In the genomic region with DNA sequence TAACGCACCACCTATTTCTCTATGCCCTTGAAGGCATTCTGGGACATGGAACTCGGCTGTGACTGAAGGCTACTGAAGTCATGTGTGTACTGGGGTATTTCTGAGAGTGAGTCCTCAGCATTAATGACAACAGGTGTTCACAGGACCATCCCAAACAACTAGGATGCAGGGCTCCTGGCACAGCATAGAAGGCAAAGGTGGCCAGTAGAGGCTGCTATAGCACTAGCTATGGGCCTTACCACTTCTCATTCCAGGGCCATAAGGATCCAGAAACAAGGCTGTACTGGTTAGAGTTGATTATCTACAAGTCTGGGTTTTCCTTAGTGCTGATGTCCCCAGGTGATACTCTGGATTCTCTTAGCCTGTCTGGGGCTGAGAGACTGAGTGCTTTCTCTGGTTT, we compare ENCODE assay signal across 18 mouse cellular contexts. TPM values are rescaled to one million over a fixed set of nuclear protein-coding genes. Genes with fewer than 3 reads are reported as not detected.
DNase-seq lines count a peak whose midpoint lies in the region; ATAC-seq and TF ChIP-seq lines count a peak whose summit lies in the region.
"Had no signal": no experiment of that assay in that cellular context is flagged by ENCODE, and none has a peak within 500 bp of the region (broad histone marks: within the 10 kb centered on the region; RNA-seq: fewer than 3 reads in every experiment).

No protein-coding gene starts in this region.

- no peaks in the 10 kb centered on the region for H3K36me3 ChIP-seq in forebrain, embryonic 11.5 days (ENCODE audit: control insufficient read depth, insufficient read depth, low read length)
- H3K36me3 ChIP-seq in forebrain, embryonic 15.5 days: no peaks in the 10 kb centered on the region
- no peaks in the 10 kb centered on the region for H3K36me3 ChIP-seq in midbrain, embryonic 10.5 days
- H3K36me3 ChIP-seq in midbrain, embryonic 13.5 days: no peaks in the 10 kb centered on the region
- H3K36me3 ChIP-seq in midbrain, postnatal 0 days (ENCODE audit: insufficient read depth, low read length): no peaks in the 10 kb centered on the region
- H3K36me3 ChIP-seq: heart, embryonic 13.5 days; liver, embryonic 13.5 days; lung, embryonic 15.5 days had no signal

- H3K4me2 ChIP-seq in forebrain, embryonic 11.5 days (ENCODE audit: low read depth, low read length, severe bottlenecking): no peak overlapping the region
- H3K4me2 ChIP-seq in forebrain, embryonic 15.5 days (replicated peaks): no peak overlapping the region
- no peak overlapping the region for H3K4me2 ChIP-seq in midbrain, embryonic 13.5 days (replicated peaks)
- no peak overlapping the region for H3K4me2 ChIP-seq in midbrain, postnatal 0 days (ENCODE audit: low read depth, low read length, poor library complexity, severe bottlenecking)
- H3K4me2 ChIP-seq: heart, embryonic 13.5 days; liver, embryonic 13.5 days; lung, embryonic 15.5 days had no signal

- H3K9me3 ChIP-seq in forebrain, embryonic 11.5 days (ENCODE audit: control insufficient read depth, low read length): no peaks in the 10 kb centered on the region; the same call in 1 of the 2 replicates
- H3K9me3 ChIP-seq in forebrain, embryonic 15.5 days: no peaks in the 10 kb centered on the region
- peaks cover 6% of the 10 kb centered on the region; the same call in 1 of the 2 replicates for H3K9me3 ChIP-seq in midbrain, embryonic 10.5 days (replicated peaks)
- H3K9me3 ChIP-seq in midbrain, embryonic 13.5 days: peaks cover 3% of the 10 kb centered on the region; the same call in 1 of the 2 replicates
- no peaks in the 10 kb centered on the region for H3K9me3 ChIP-seq in midbrain, postnatal 0 days (ENCODE audit: low read length)
- H3K9me3 ChIP-seq: lung, embryonic 15.5 days had no signal

- TF ChIP-seq POLR2A in cortical plate, adult 2 months (IDR thresholded peaks at IDR 0.05; ENCODE audit: extremely low read depth, insufficient read depth, low read length): no peak

- H3K4me3 ChIP-seq in forebrain, embryonic 11.5 days (ENCODE audit: low read depth, low read length): no peak overlapping the region
- no peak overlapping the region for H3K4me3 ChIP-seq in forebrain, embryonic 15.5 days
- no peak overlapping the region for H3K4me3 ChIP-seq in midbrain, embryonic 10.5 days
- no peak overlapping the region for H3K4me3 ChIP-seq in midbrain, embryonic 13.5 days (replicated peaks)
- no peak overlapping the region for H3K4me3 ChIP-seq in cortical plate, adult 2 months (ENCODE audit: insufficient read depth, low read length)
- no peak overlapping the region for H3K4me3 ChIP-seq in midbrain, postnatal 0 days (ENCODE audit: low read depth, low read length)
- H3K4me3 ChIP-seq: heart, embryonic 13.5 days; liver, embryonic 13.5 days; lung, embryonic 15.5 days had no signal

- no peak for DNase-seq in forebrain, embryonic 11.5 days (ENCODE audit: low spot score)
- no peak for DNase-seq in midbrain, embryonic 10.5 days (ENCODE audit: low spot score)
- DNase-seq in midbrain, postnatal 0 days (ENCODE audit: low spot score): peak; percentile 43
- no peak for DNase-seq in adrenal gland, postnatal 4 days (ENCODE audit: low spot score in 2 of 2)
- no peak for DNase-seq in frontal cortex, postnatal 36 days (ENCODE audit: low spot score in 2 of 2)

- 0 out of 2 replicates have a peak, but pooled peaks have one; percentile 23 for TF ChIP-seq CTCF in cortical plate, adult 2 months (IDR thresholded peaks at IDR 0.05; ENCODE audit: extremely low read depth, insufficient read depth, low read length)
- TF ChIP-seq CTCF in midbrain, postnatal 0 days (IDR thresholded peaks at IDR 0.05): peak; percentile 51

- peaks cover 16% of the 10 kb centered on the region for H3K4me1 ChIP-seq in forebrain, embryonic 11.5 days (replicated peaks; ENCODE audit: control insufficient read depth, insufficient read depth, low read length)
- H3K4me1 ChIP-seq in forebrain, embryonic 15.5 days: peaks cover 23% of the 10 kb centered on the region
- peaks cover 30% of the 10 kb centered on the region for H3K4me1 ChIP-seq in midbrain, embryonic 10.5 days
- peaks cover 29% of the 10 kb centered on the region for H3K4me1 ChIP-seq in midbrain, embryonic 13.5 days (replicated peaks)
- H3K4me1 ChIP-seq in cortical plate, adult 2 months (ENCODE audit: control insufficient read depth, insufficient read depth, low read length): 0 out of 2 replicates have a peak, but pooled peaks cover 4% of the 10 kb centered on the region
- H3K4me1 ChIP-seq in midbrain, postnatal 0 days (ENCODE audit: insufficient read depth, low read length): peaks cover 12% of the 10 kb centered on the region
- H3K4me1 ChIP-seq: liver, embryonic 13.5 days; lung, embryonic 15.5 days had no signal

- H3K9ac ChIP-seq in forebrain, embryonic 11.5 days (ENCODE audit: low read length): no peak overlapping the region
- H3K9ac ChIP-seq in forebrain, embryonic 15.5 days (replicated peaks): no peak overlapping the region
- H3K9ac ChIP-seq in midbrain, embryonic 13.5 days (replicated peaks): no peak overlapping the region
- H3K9ac ChIP-seq in midbrain, postnatal 0 days (replicated peaks; ENCODE audit: low read length, poor library complexity, severe bottlenecking): no peak overlapping the region
- H3K9ac ChIP-seq: heart, embryonic 13.5 days; liver, embryonic 13.5 days; lung, embryonic 15.5 days had no signal

- no peaks in the 10 kb centered on the region for H3K27me3 ChIP-seq in forebrain, embryonic 11.5 days (ENCODE audit: control insufficient read depth, insufficient read depth, low read length)
- no peaks in the 10 kb centered on the region for H3K27me3 ChIP-seq in forebrain, embryonic 15.5 days
- peaks cover 20% of the 10 kb centered on the region for H3K27me3 ChIP-seq in midbrain, embryonic 10.5 days (ENCODE audit: low read depth, poor library complexity, severe bottlenecking)
- H3K27me3 ChIP-seq in midbrain, embryonic 13.5 days: no peaks in the 10 kb centered on the region; the same call in 1 of the 2 replicates
- no peaks in the 10 kb centered on the region for H3K27me3 ChIP-seq in midbrain, postnatal 0 days (ENCODE audit: insufficient read depth, low read length)
- H3K27me3 ChIP-seq: liver, embryonic 13.5 days; lung, embryonic 15.5 days had no signal

- peak; percentile 20; the same call in 1 of the 2 replicates for ATAC-seq in forebrain, embryonic 11.5 days (replicated peaks; ENCODE audit: low FRiP score)
- no peak for ATAC-seq in forebrain, embryonic 15.5 days (replicated peaks)
- ATAC-seq in midbrain, embryonic 13.5 days: no peak
- no peak for ATAC-seq in midbrain, postnatal 0 days (ENCODE audit: low FRiP score)

- no peak overlapping the region for H3K27ac ChIP-seq in forebrain, embryonic 11.5 days (ENCODE audit: low read depth, low read length)
- no peak overlapping the region for H3K27ac ChIP-seq in forebrain, embryonic 15.5 days (replicated peaks)
- H3K27ac ChIP-seq in midbrain, embryonic 10.5 days (replicated peaks): peak overlapping the region; percentile 72; the same call in 1 of the 2 replicates
- no peak overlapping the region for H3K27ac ChIP-seq in midbrain, embryonic 13.5 days
- no peak overlapping the region for H3K27ac ChIP-seq in cortical plate, adult 2 months (ENCODE audit: insufficient read depth, low read length)
- peak overlapping the region; percentile 32; the same call in 1 of the 2 replicates for H3K27ac ChIP-seq in midbrain, postnatal 0 days (ENCODE audit: low read depth, low read length)
- H3K27ac ChIP-seq: heart, embryonic 13.5 days; liver, embryonic 13.5 days; lung, embryonic 15.5 days had no signal

- whole genome bisulfite sequencing in forebrain, embryonic 11.5 days: 59% methylated on average over 2 of the region's 2 CpGs
- WGBS in forebrain, embryonic 15.5 days: 51% methylated on average over 2 of the region's 2 CpGs
- WGBS in midbrain, embryonic 10.5 days: 44% methylated on average over 2 of the region's 2 CpGs
- WGBS in midbrain, embryonic 13.5 days: 48% methylated on average over 2 of the region's 2 CpGs
- 44% methylated on average over 2 of the region's 2 CpGs for WGBS in midbrain, postnatal 0 days

RNA-seq across cellular contexts. Expression of gene 4931429L15Rik, which starts 4.9 kb away (rescaled TPM):
- polyA plus RNA-seq in forebrain, embryonic 11.5 days (2014; fragmentation: Nextera tagmentation; extraction: Ambion mirVana): not detected in 2 replicates
- not detected in 2 replicates for polyA plus RNA-seq in forebrain, embryonic 15.5 days (2015; fragmentation: Nextera tagmentation; extraction: Ambion mirVana)
- polyA plus RNA-seq in midbrain, embryonic 10.5 days (2016; fragmentation: Nextera tagmentation; extraction: Ambion mirVana): 0.11 TPM in 1 of 2 replicates, not detected in the other
- 0.13 TPM in 1 of 2 replicates, not detected in the other for polyA plus RNA-seq in midbrain, embryonic 13.5 days (2015; fragmentation: Nextera tagmentation; extraction: Ambion mirVana)
- 0.06 and 0.42 TPM in 2 replicates for polyA plus RNA-seq in cortical plate, adult 2 months (2012; rRNA removed)
- total RNA-seq in midbrain, postnatal 0 days (2014; rRNA removed): not detected in 2 replicates
- not detected in 2 replicates for polyA plus RNA-seq in midbrain, postnatal 0 days (2015; fragmentation: Nextera tagmentation; extraction: Ambion mirVana)
- total RNA-seq in adrenal gland, postnatal 4 days (2021): not detected
- total RNA-seq: adrenal gland, postnatal 25 days; gastrocnemius, postnatal 4 days; heart, postnatal 36 days; layer of hippocampus, adult 18-20 months; left cerebral cortex, adult 18-20 months had no signal
- polyA plus RNA-seq: heart, embryonic 13.5 days; intestine, embryonic 14.5 days; kidney, embryonic 14.5 days; liver, embryonic 13.5 days; lung, embryonic 15.5 days had no signal

RNA-seq across cellular contexts. Expression of gene Bud13, which starts 32.1 kb away (rescaled TPM):
- polyA plus RNA-seq in forebrain, embryonic 11.5 days (2014; fragmentation: Nextera tagmentation; extraction: Ambion mirVana): 28.5 and 29.9 TPM in 2 replicates
- polyA plus RNA-seq in forebrain, embryonic 15.5 days (2015; fragmentation: Nextera tagmentation; extraction: Ambion mirVana): 18.5 and 19.7 TPM in 2 replicates
- polyA plus RNA-seq in midbrain, embryonic 10.5 days (2016; fragmentation: Nextera tagmentation; extraction: Ambion mirVana): 28.4 and 29.7 TPM in 2 replicates
- polyA plus RNA-seq in midbrain, embryonic 13.5 days (2015; fragmentation: Nextera tagmentation; extraction: Ambion mirVana): 19.8 and 20.7 TPM in 2 replicates
- polyA plus RNA-seq in cortical plate, adult 2 months (2012; rRNA removed): 9.3 and 10.4 TPM in 2 replicates
- 15.0 and 15.7 TPM in 2 replicates for total RNA-seq in midbrain, postnatal 0 days (2014; rRNA removed)
- 11.8 and 12.3 TPM in 2 replicates for polyA plus RNA-seq in midbrain, postnatal 0 days (2015; fragmentation: Nextera tagmentation; extraction: Ambion mirVana)
- 10 to 100 TPM; 14.2 to 17.0 TPM for total RNA-seq in adrenal gland, postnatal 4 days (2021)

RNA-seq across cellular contexts. Expression of gene Zpr1, which starts 42.1 kb away (rescaled TPM):
- polyA plus RNA-seq in forebrain, embryonic 11.5 days (2014; fragmentation: Nextera tagmentation; extraction: Ambion mirVana): 58.6 and 61.4 TPM in 2 replicates
- polyA plus RNA-seq in forebrain, embryonic 15.5 days (2015; fragmentation: Nextera tagmentation; extraction: Ambion mirVana): 69.7 and 73.1 TPM in 2 replicates
- polyA plus RNA-seq in midbrain, embryonic 10.5 days (2016; fragmentation: Nextera tagmentation; extraction: Ambion mirVana): 62.6 and 69.2 TPM in 2 replicates
- polyA plus RNA-seq in midbrain, embryonic 13.5 days (2015; fragmentation: Nextera tagmentation; extraction: Ambion mirVana): 54.5 and 61.0 TPM in 2 replicates
- polyA plus RNA-seq in cortical plate, adult 2 months (2012; rRNA removed): 42.2 and 43.5 TPM in 2 replicates
- 33.7 and 46.1 TPM in 2 replicates for total RNA-seq in midbrain, postnatal 0 days (2014; rRNA removed)
- polyA plus RNA-seq in midbrain, postnatal 0 days (2015; fragmentation: Nextera tagmentation; extraction: Ambion mirVana): 46.3 and 46.8 TPM in 2 replicates
- 10 to 100 TPM; 36.4 to 39.4 TPM for total RNA-seq in adrenal gland, postnatal 4 days (2021)

RNA-seq across cellular contexts. Expression of gene Apoa5, which starts 46.5 kb away (rescaled TPM):
- polyA plus RNA-seq in forebrain, embryonic 11.5 days (2014; fragmentation: Nextera tagmentation; extraction: Ambion mirVana): not detected in 2 replicates
- not detected in 2 replicates for polyA plus RNA-seq in forebrain, embryonic 15.5 days (2015; fragmentation: Nextera tagmentation; extraction: Ambion mirVana)
- not detected in 2 replicates for polyA plus RNA-seq in midbrain, embryonic 10.5 days (2016; fragmentation: Nextera tagmentation; extraction: Ambion mirVana)
- polyA plus RNA-seq in midbrain, embryonic 13.5 days (2015; fragmentation: Nextera tagmentation; extraction: Ambion mirVana): not detected in 2 replicates
- polyA plus RNA-seq in cortical plate, adult 2 months (2012; rRNA removed): not detected in 2 replicates
- total RNA-seq in midbrain, postnatal 0 days (2014; rRNA removed): not detected in 2 replicates
- polyA plus RNA-seq in midbrain, postnatal 0 days (2015; fragmentation: Nextera tagmentation; extraction: Ambion mirVana): not detected in 2 replicates
- total RNA-seq in adrenal gland, postnatal 4 days (2021): 10 to 100 TPM in 1 of 2 experiments, 1 to 10 TPM in 1; 2.1 to 34.3 TPM
- total RNA-seq: adrenal gland, postnatal 25 days; heart, postnatal 36 days; layer of hippocampus, adult 18-20 months; left cerebral cortex, adult 18-20 months had no signal
- polyA plus RNA-seq: heart, embryonic 13.5 days; intestine, embryonic 14.5 days; kidney, embryonic 14.5 days; lung, embryonic 15.5 days had no signal

Comparison
In these comparisons a context has a peak if more than half of its experiments do, and no peak if none do; other contexts are left out.
1. H3K27ac ChIP-seq: peak in midbrain, embryonic 10.5 days (single experiment) and midbrain, postnatal 0 days (single experiment); none in forebrain, embryonic 11.5 days (single experiment), forebrain, embryonic 15.5 days (single experiment), midbrain, embryonic 13.5 days (single experiment) and cortical plate, adult 2 months (single experiment).